Mouse (Mus musculus) G1E (cell line): ENCODE measurements around the gene Samt1.
"Not testable (repeated sequence)": the region's sequence is repeated elsewhere in the genome, so short reads cannot be mapped to it uniquely, and the experiment has no call there.

Experiments
- CTCF ChIP-seq: IDR thresholded peaks from 2 replicates; pipeline ENCODE4 v1.5.1; 2012; ENCODE audit warnings: low read depth, low read length, inconsistent platforms, mixed read lengths
- GATA1 ChIP-seq: IDR thresholded peaks from 2 replicates; pipeline ENCODE4 v1.6.1; 2012; ENCODE audit warnings: borderline replicate concordance, low read length, inconsistent platforms, mixed read lengths
- TAL1 ChIP-seq: conservative IDR thresholded peaks from 2 replicates; pipeline ENCODE4 v1.6.1; 2012; ENCODE audit warnings: low read depth, low read length, inconsistent platforms, mixed read lengths

GRCm38 (mm10) chrX:153976467-153976866 is 36.0 kb downstream of the Samt1 start:
- TF ChIP-seq CTCF, GATA1, TAL1: not testable (repeated sequence)
